Mouse (Mus musculus): ENCODE results near the gene Il31ra.
"Not testable (repeated sequence)": the region's sequence is repeated elsewhere in the genome, so short reads cannot be mapped to it uniquely, and the experiment has no call there.

Il31ra gene

GRCm38 (mm10) chr13:112594260-112594659 is at the start of gene Il31ra:
Gene Il31ra, minus strand, starts transcription at chr13:112594360.
- not testable (repeated sequence) for DNase-seq (ENCODE audit: low spot score)

- DNase-seq (ENCODE audit: low spot score), result no peak
Measured at GRCm38 (mm10) chr13:112642897-112643296, 48.7 kb upstream of the Il31ra start.

- no peak for DNase-seq (ENCODE audit: low spot score)
Measured at GRCm38 (mm10) chr13:112639111-112639510, 45.0 kb upstream of the Il31ra start.

GRCm38 (mm10) chr13:112636498-112636897 is 42.3 kb upstream of the Il31ra start:
- no peak for DNase-seq (ENCODE audit: low spot score)

- no peak for DNase-seq (ENCODE audit: low spot score)
Measured at GRCm38 (mm10) chr13:112635174-112635837, 41.1 kb upstream of the Il31ra start.

GRCm38 (mm10) chr13:112625566-112625965 is 31.4 kb upstream of the Il31ra start:
- DNase-seq (ENCODE audit: low spot score), result no peak

GRCm38 (mm10) chr13:112624622-112625021 is 30.5 kb upstream of the Il31ra start:
- no peak for DNase-seq (ENCODE audit: low spot score)

- DNase-seq (ENCODE audit: low spot score), result no peak
Measured at GRCm38 (mm10) chr13:112623656-112624055, 29.5 kb upstream of the Il31ra start.

- no peak for DNase-seq (ENCODE audit: low spot score)
Measured at GRCm38 (mm10) chr13:112621592-112621991, 27.4 kb upstream of the Il31ra start.

- DNase-seq (ENCODE audit: low spot score), result no peak
Measured at GRCm38 (mm10) chr13:112608606-112609005, 14.4 kb upstream of the Il31ra start.

GRCm38 (mm10) chr13:112604411-112604810 is 10.3 kb upstream of the Il31ra start:
- no peak for DNase-seq (ENCODE audit: low spot score)

GRCm38 (mm10) chr13:112603839-112604238 is 9.7 kb upstream of the Il31ra start:
- no peak for DNase-seq (ENCODE audit: low spot score)

GRCm38 (mm10) chr13:112602607-112603006 is 8.4 kb upstream of the Il31ra start:
- DNase-seq (ENCODE audit: low spot score), result no peak

- no peak for DNase-seq (ENCODE audit: low spot score)
Measured at GRCm38 (mm10) chr13:112590254-112590653, 3.9 kb downstream of the Il31ra start.

GRCm38 (mm10) chr13:112589625-112590024 is 4.5 kb downstream of the Il31ra start:
- no peak for DNase-seq (ENCODE audit: low spot score)

GRCm38 (mm10) chr13:112584556-112585237 is 9.5 kb downstream of the Il31ra start:
- DNase-seq (ENCODE audit: low spot score), result no peak

GRCm38 (mm10) chr13:112582291-112582690 is 11.9 kb downstream of the Il31ra start:
- DNase-seq (ENCODE audit: low spot score), result no peak

GRCm38 (mm10) chr13:112581796-112582195 is 12.4 kb downstream of the Il31ra start:
- no peak for DNase-seq (ENCODE audit: low spot score)

GRCm38 (mm10) chr13:112580590-112581320 is 13.4 kb downstream of the Il31ra start:
- DNase-seq (ENCODE audit: low spot score), result no peak

- DNase-seq (ENCODE audit: low spot score), result not testable (repeated sequence)
Measured at GRCm38 (mm10) chr13:112578041-112578440, 16.1 kb downstream of the Il31ra start.

GRCm38 (mm10) chr13:112573800-112574199 is 20.4 kb downstream of the Il31ra start:
- DNase-seq (ENCODE audit: low spot score), result no peak

- no peak for DNase-seq (ENCODE audit: low spot score)
Measured at GRCm38 (mm10) chr13:112570768-112571167, 23.4 kb downstream of the Il31ra start.

- DNase-seq (ENCODE audit: low spot score), result no peak
Measured at GRCm38 (mm10) chr13:112569606-112570005, 24.6 kb downstream of the Il31ra start.

All from MN1 (cell line).